Mouse (Mus musculus) mature B cell (primary cell): Measurements from ENCODE around the gene Gys1.
"Not testable (repeated sequence)": the region's sequence is repeated elsewhere in the genome, so short reads cannot be mapped to it uniquely, and the experiment has no call there.

Source experiments
- in situ Hi-C: fragments of 300-500 bp; cut with MboI; formaldehyde crosslinking; loops from 2 replicates; pipeline ENCODE4 v1.14.3; 2019

Gys1 gene

GRCm38 (mm10) chr7:45457204-45458060, 22.8 kb downstream of the Gys1 start:
- in situ Hi-C loops, result no loop called here

GRCm38 (mm10) chr7:45458748-45459563, 24.3 kb downstream of the Gys1 start:
- in situ Hi-C loops, result no loop called here

- in situ Hi-C loops, result not testable (repeated sequence)
These were observed 25.0 kb downstream of the Gys1 start, which contains the start of gene Ftl1 for GRCm38 (mm10) chr7:45459564-45460140. Gene Ftl1, minus strand, starts transcription at chr7:45459884.

GRCm38 (mm10) chr7:45460377-45460776, 25.7 kb downstream of the Gys1 start:
- in situ Hi-C loops, result no loop called here

GRCm38 (mm10) chr7:45460860-45461314, 26.2 kb downstream of the Gys1 start:
- in situ Hi-C loops, result no loop called here

GRCm38 (mm10) chr7:45461326-45461725, 26.7 kb downstream of the Gys1 start:
- in situ Hi-C loops, result no loop called here

GRCm38 (mm10) chr7:45461781-45462180, 27.1 kb downstream of the Gys1 start:
- in situ Hi-C loops, result no loop called here

- in situ Hi-C loops, result no loop called here
These were observed 27.7 kb downstream of the Gys1 start for GRCm38 (mm10) chr7:45462325-45462724.

GRCm38 (mm10) chr7:45462868-45463267, 28.2 kb downstream of the Gys1 start:
- in situ Hi-C loops, result not testable (repeated sequence)

GRCm38 (mm10) chr7:45463987-45464778, 29.5 kb downstream of the Gys1 start:
- in situ Hi-C loops, result no loop called here

GRCm38 (mm10) chr7:45465112-45465511, 30.5 kb downstream of the Gys1 start:
- in situ Hi-C loops, result no loop called here

- in situ Hi-C loops, result no loop called here
These were observed 30.9 kb downstream of the Gys1 start for GRCm38 (mm10) chr7:45465549-45465948.

GRCm38 (mm10) chr7:45466283-45467089, 31.8 kb downstream of the Gys1 start, which contains the start of gene Bax:
Gene Bax, minus strand, starts transcription at chr7:45466898.
- in situ Hi-C loops, result no loop called here

GRCm38 (mm10) chr7:45467090-45467670, 32.5 kb downstream of the Gys1 start:
- in situ Hi-C loops, result no loop called here

GRCm38 (mm10) chr7:45470869-45471268, 36.2 kb downstream of the Gys1 start:
- in situ Hi-C loops, result no loop called here

GRCm38 (mm10) chr7:45475291-45475969, 40.8 kb downstream of the Gys1 start:
- in situ Hi-C loops, result no loop called here

- in situ Hi-C loops, result no loop called here
These were observed 41.8 kb downstream of the Gys1 start for GRCm38 (mm10) chr7:45476453-45476852.

- in situ Hi-C loops, result no loop called here
These were observed 42.4 kb downstream of the Gys1 start for GRCm38 (mm10) chr7:45477003-45477402.

GRCm38 (mm10) chr7:45478774-45479173, 44.1 kb downstream of the Gys1 start:
- in situ Hi-C loops, result no loop called here

- in situ Hi-C loops, result not testable (repeated sequence)
These were observed 45.7 kb downstream of the Gys1 start for GRCm38 (mm10) chr7:45480310-45480709.
